Mouse (Mus musculus) embryonic facial prominence, embryonic 11.5 days (tissue): ENCODE data around the gene Gm3173. TPM values are rescaled to one million over a fixed set of nuclear protein-coding genes. Genes with fewer than 3 reads are reported as not detected.
"Not testable (repeated sequence)": the region's sequence is repeated elsewhere in the genome, so short reads cannot be mapped to it uniquely, and the experiment has no call there.

Experiments used
- ATAC-seq: fragments of 200-750 bp; cut with Nextera tagmentation; replicated peaks from 2 replicates; pipeline ENCODE4 v1.8.0; 2017; ENCODE audit warnings: low read depth; ENCODE audit not compliant: insufficient number of reproducible peaks, low FRiP score, low TSS enrichment
- DNase-seq: peaks from one replicate; pipeline ENCODE4 v3.0.0-alpha.2; 2015; ENCODE audit warnings: low spot score
- H3K27ac ChIP-seq: fragments of 300-500 bp; sonication (generic); replicated peaks from 2 replicates; pipeline ENCODE4 v1.5.1; 2014; ENCODE audit warnings: mild to moderate bottlenecking, low read depth, low read length, control low read depth
- H3K27me3 ChIP-seq: fragments of 300-500 bp; sonication (generic); 2 replicates; pipeline ENCODE4 v1.6.1; 2014; ENCODE audit warnings: mild to moderate bottlenecking, low read length, moderate library complexity, mixed read lengths; ENCODE audit not compliant: control insufficient read depth, insufficient read depth
- H3K36me3 ChIP-seq: fragments of 300-500 bp; sonication (generic); replicated peaks from 2 replicates; pipeline ENCODE4 v1.6.1; 2014; ENCODE audit warnings: low read depth, mild to moderate bottlenecking, low read length, moderate library complexity, mixed read lengths; ENCODE audit not compliant: control insufficient read depth, insufficient read depth
- H3K4me1 ChIP-seq: fragments of 300-500 bp; sonication (generic); 2 replicates; pipeline ENCODE4 v1.6.1; 2014; ENCODE audit warnings: low read length, mixed read lengths; ENCODE audit not compliant: control insufficient read depth, insufficient read depth
- H3K4me2 ChIP-seq: fragments of 300-500 bp; sonication (generic); 2 replicates; pipeline ENCODE4 v1.6.1; 2014; ENCODE audit warnings: low read depth, mild to moderate bottlenecking, control low read depth, low read length, moderate library complexity
- H3K4me3 ChIP-seq: fragments of 300-500 bp; sonication (generic); 2 replicates; pipeline ENCODE4 v1.5.1; 2014; ENCODE audit warnings: low read depth, low read length, control low read depth
- H3K9ac ChIP-seq: fragments of 300-500 bp; sonication (generic); replicated peaks from 2 replicates; pipeline ENCODE4 v1.6.1; 2014; ENCODE audit warnings: mild to moderate bottlenecking, control low read depth, low read length
- H3K9me3 ChIP-seq: fragments of 300-500 bp; sonication (generic); replicated peaks from 2 replicates; pipeline ENCODE4 v1.6.1; 2016; ENCODE audit warnings: mild to moderate bottlenecking, low read length, inconsistent platforms, mixed read lengths; ENCODE audit not compliant: control insufficient read depth
- WGBS: fragments of 180-500 bp; shearing (Covaris S2); extraction: QIAGEN DNeasy Blood & Tissue Kit; methylation state at CpG from one replicate; pipeline ENCODE4 v1.1.7; 2014; 5-methylcytosine and 5-hydroxymethylcytosine counted together
- polyA plus RNA-seq: library from polyadenylated mRNA; unstranded; fragments of >200 nt; fragmentation: Nextera tagmentation; extraction: Ambion mirVana; gene quantifications from 2 replicates; pipeline ENCODE4 v1.2.1, GENCODE M21; 2014

Gm3173 gene
- polyA plus RNA-seq, result not detected in 2 replicates

GRCm38 (mm10) chr14:4430692-4431091 is at the start of gene Gm3173:
Gene Gm3173 (plus strand): TSS chr14:4430992.
- not testable (repeated sequence) for H3K36me3 ChIP-seq, H3K27ac ChIP-seq, H3K4me3 ChIP-seq, ATAC-seq, H3K9me3 ChIP-seq, H3K9ac ChIP-seq, H3K4me2 ChIP-seq, DNase-seq, H3K4me1 ChIP-seq, H3K27me3 ChIP-seq

- H3K4me3 ChIP-seq, result not testable (repeated sequence)
These were observed 45.2 kb upstream of the Gm3173 start for GRCm38 (mm10) chr14:4385606-4386005.

GRCm38 (mm10) chr14:4392841-4393530 is 37.8 kb upstream of the Gm3173 start:
- H3K27me3 ChIP-seq, H3K4me2 ChIP-seq, ATAC-seq, H3K9me3 ChIP-seq, H3K4me3 ChIP-seq, H3K4me1 ChIP-seq, H3K36me3 ChIP-seq, H3K27ac ChIP-seq, H3K9ac ChIP-seq, DNase-seq: not testable (repeated sequence)
- WGBS, result 81% methylated on average over 2 of the region's 6 CpGs

More at GRCm38 (mm10) chr14:4385606-4386005, 45.2 kb upstream of the Gm3173 start:
- DNase-seq, H3K36me3 ChIP-seq, H3K27me3 ChIP-seq, H3K9ac ChIP-seq, ATAC-seq, H3K4me1 ChIP-seq, H3K9me3 ChIP-seq, H3K27ac ChIP-seq, H3K4me2 ChIP-seq: not testable (repeated sequence)

- WGBS, result 71% methylated on average over 1 of the region's 3 CpGs
- H3K27ac ChIP-seq, H3K4me2 ChIP-seq: not testable (repeated sequence)
These were observed 33.6 kb upstream of the Gm3173 start, which contains the start of gene Gm3159 for GRCm38 (mm10) chr14:4397226-4397625. Gene Gm3159 (plus strand): TSS chr14:4397526.

GRCm38 (mm10) chr14:4398624-4399023 is 32.2 kb upstream of the Gm3173 start:
- not testable (repeated sequence) for H3K9ac ChIP-seq, DNase-seq, ATAC-seq, H3K27ac ChIP-seq, H3K4me3 ChIP-seq, H3K4me2 ChIP-seq, H3K9me3 ChIP-seq, H3K36me3 ChIP-seq, H3K4me1 ChIP-seq, H3K27me3 ChIP-seq

More at GRCm38 (mm10) chr14:4397226-4397625, 33.6 kb upstream of the Gm3173 start, which contains the start of gene Gm3159:
- not testable (repeated sequence) for H3K27me3 ChIP-seq, ATAC-seq, H3K9me3 ChIP-seq, H3K4me3 ChIP-seq, DNase-seq, H3K4me1 ChIP-seq, H3K36me3 ChIP-seq, H3K9ac ChIP-seq

GRCm38 (mm10) chr14:4400115-4400789 is 30.5 kb upstream of the Gm3173 start:
- H3K9ac ChIP-seq, H3K4me2 ChIP-seq, H3K4me1 ChIP-seq, H3K27ac ChIP-seq, ATAC-seq, H3K9me3 ChIP-seq, DNase-seq, H3K27me3 ChIP-seq, H3K4me3 ChIP-seq, H3K36me3 ChIP-seq: not testable (repeated sequence)
- WGBS, result 79% methylated on average over 5 of the region's 5 CpGs

GRCm38 (mm10) chr14:4401245-4401644 is 29.5 kb upstream of the Gm3173 start:
- H3K36me3 ChIP-seq, H3K4me3 ChIP-seq, ATAC-seq, H3K9me3 ChIP-seq, H3K4me1 ChIP-seq, H3K27ac ChIP-seq, H3K9ac ChIP-seq, DNase-seq, H3K4me2 ChIP-seq, H3K27me3 ChIP-seq: not testable (repeated sequence)
- 71% methylated on average over 4 of the region's 5 CpGs for WGBS

- H3K27ac ChIP-seq, H3K36me3 ChIP-seq, H3K4me3 ChIP-seq, ATAC-seq, DNase-seq, H3K9me3 ChIP-seq, H3K4me1 ChIP-seq, H3K4me2 ChIP-seq, H3K27me3 ChIP-seq, H3K9ac ChIP-seq: not testable (repeated sequence)
These were observed 27.0 kb upstream of the Gm3173 start for GRCm38 (mm10) chr14:4403840-4404239.
